Mouse (Mus musculus): Measurements from ENCODE around the gene Hpd. TPM values are rescaled to one million over a fixed set of nuclear protein-coding genes. Genes with fewer than 3 reads are reported as not detected.

Gene Hpd
- polyA plus RNA-seq, 1 experiment from 2014 or later = not detected

GRCm38 (mm10) chr5:123127031-123127430 lies 55.5 kb downstream of the Hpd start:
- Histone ChIP-seq H3K9me3 (ENCODE audit: control insufficient read depth, low read length) (no peaks in the 10 kb centered on the region), H3K36me3 (replicated peaks; ENCODE audit: control insufficient read depth, insufficient read depth) (peaks cover 55% of the 10 kb centered on the region), H3K27ac (no peak overlapping the region), H3K4me2 (replicated peaks) (no peak overlapping the region), H3K4me1 (replicated peaks; ENCODE audit: control insufficient read depth, insufficient read depth, low read length) (peaks cover 6% of the 10 kb centered on the region), H3K9ac (no peak overlapping the region), H3K4me3 (replicated peaks; ENCODE audit: low read length) (no peak overlapping the region), H3K27me3 (ENCODE audit: control insufficient read depth, insufficient read depth, low read length) (no peaks in the 10 kb centered on the region)
- ATAC-seq (ENCODE audit: low FRiP score) = no peak
- 80% methylated on average over 6 of the region's 6 CpGs for WGBS
- no peak for DNase-seq (ENCODE audit: low spot score)

- Histone ChIP-seq H3K4me1 (replicated peaks; ENCODE audit: control insufficient read depth, insufficient read depth, low read length) (no peaks in the 10 kb centered on the region; the same call in 1 of the 2 replicates), H3K36me3 (replicated peaks; ENCODE audit: control insufficient read depth, insufficient read depth) (peaks cover 55% of the 10 kb centered on the region)
These were observed 56.7 kb downstream of the Hpd start for GRCm38 (mm10) chr5:123125638-123126406.

DNA sequence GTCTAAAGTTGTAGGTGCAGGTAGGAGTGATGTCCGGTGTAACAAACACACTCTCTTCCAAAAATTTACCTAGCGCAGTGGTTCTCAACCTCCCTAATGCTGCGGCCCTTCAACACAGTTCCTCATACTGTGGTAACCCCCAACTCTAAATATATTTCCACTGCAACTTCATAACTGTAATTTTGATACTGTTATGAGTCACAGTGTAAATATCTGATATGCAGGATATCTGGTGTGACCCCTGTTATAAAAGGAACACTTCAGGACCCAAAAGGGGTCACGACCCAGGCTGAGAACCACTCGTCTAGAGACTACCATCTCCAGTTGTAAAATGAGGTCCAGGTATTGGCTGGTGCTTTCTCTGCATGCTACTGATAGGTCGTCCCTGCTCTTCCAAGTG lies 57.4 kb downstream of the Hpd start:
- 86% methylated on average over 6 of the region's 6 CpGs for WGBS
- ATAC-seq (ENCODE audit: low FRiP score) (no peak), DNase-seq (ENCODE audit: low spot score) (no peak)
- no peaks in the 10 kb centered on the region for H3K4me1 ChIP-seq (replicated peaks; ENCODE audit: control insufficient read depth, insufficient read depth, low read length)
- H3K4me3 ChIP-seq (replicated peaks; ENCODE audit: low read length) = no peak overlapping the region
- no peaks in the 10 kb centered on the region for H3K9me3 ChIP-seq (ENCODE audit: control insufficient read depth, low read length)
- no peak overlapping the region for H3K27ac ChIP-seq
- H3K36me3 ChIP-seq (replicated peaks; ENCODE audit: control insufficient read depth, insufficient read depth) = peaks cover 50% of the 10 kb centered on the region
- no peak overlapping the region for H3K9ac ChIP-seq
- no peak overlapping the region for H3K4me2 ChIP-seq (replicated peaks)
- no peaks in the 10 kb centered on the region for H3K27me3 ChIP-seq (ENCODE audit: control insufficient read depth, insufficient read depth, low read length)

More at GRCm38 (mm10) chr5:123125638-123126406, 56.7 kb downstream of the Hpd start:
- Histone ChIP-seq H3K4me2 (replicated peaks) (no peak overlapping the region), H3K9ac (no peak overlapping the region), H3K27me3 (ENCODE audit: control insufficient read depth, insufficient read depth, low read length) (no peaks in the 10 kb centered on the region), H3K27ac (no peak overlapping the region), H3K4me3 (replicated peaks; ENCODE audit: low read length) (no peak overlapping the region), H3K9me3 (ENCODE audit: control insufficient read depth, low read length) (no peaks in the 10 kb centered on the region)
- no peak for DNase-seq (ENCODE audit: low spot score)
- 85% methylated on average over 18 of the region's 18 CpGs for WGBS
- no peak for ATAC-seq (ENCODE audit: low FRiP score)

GRCm38 (mm10) chr5:123122181-123122580 lies 60.3 kb downstream of the Hpd start:
- ATAC-seq (ENCODE audit: low FRiP score) (no peak), DNase-seq (ENCODE audit: low spot score) (no peak)
- H3K4me1 ChIP-seq (replicated peaks; ENCODE audit: control insufficient read depth, insufficient read depth, low read length) = no peaks in the 10 kb centered on the region
- H3K36me3 ChIP-seq (replicated peaks; ENCODE audit: control insufficient read depth, insufficient read depth) = peaks cover 24% of the 10 kb centered on the region
- no peak overlapping the region for H3K4me2 ChIP-seq (replicated peaks)
- H3K4me3 ChIP-seq (replicated peaks; ENCODE audit: low read length) = no peak overlapping the region
- H3K9me3 ChIP-seq (ENCODE audit: control insufficient read depth, low read length) = no peaks in the 10 kb centered on the region
- WGBS = 95% methylated on average over 4 of the region's 4 CpGs
- no peak overlapping the region for H3K27ac ChIP-seq
- no peak overlapping the region for H3K9ac ChIP-seq
- no peaks in the 10 kb centered on the region for H3K27me3 ChIP-seq (ENCODE audit: control insufficient read depth, insufficient read depth, low read length)

Other genes with a start within 250 kb of the Hpd start
- gene Kdm2b, start 192.9 kb downstream of the Hpd start, polyA plus RNA-seq (2014; fragmentation: Nextera tagmentation; extraction: Ambion mirVana) = 80.8 and 87.1 TPM in 2 replicates
- gene Orai1, start 167.7 kb downstream of the Hpd start, polyA plus RNA-seq (2014; fragmentation: Nextera tagmentation; extraction: Ambion mirVana) = 16.2 and 18.0 TPM in 2 replicates
- 0.79 TPM in 1 of 2 replicates, not detected in the other for gene Morn3, start 135.7 kb downstream of the Hpd start, polyA plus RNA-seq (2014; fragmentation: Nextera tagmentation; extraction: Ambion mirVana)
- gene Tmem120b, start 114.3 kb downstream of the Hpd start, polyA plus RNA-seq (2014; fragmentation: Nextera tagmentation; extraction: Ambion mirVana) = 13.0 and 14.0 TPM in 2 replicates
- gene Rhof, start 50.0 kb downstream of the Hpd start, polyA plus RNA-seq (2014; fragmentation: Nextera tagmentation; extraction: Ambion mirVana) = 13.0 and 17.5 TPM in 2 replicates
- 12.6 and 12.7 TPM in 2 replicates for gene Setd1b, start 40.5 kb downstream of the Hpd start, polyA plus RNA-seq (2014; fragmentation: Nextera tagmentation; extraction: Ambion mirVana)
- gene Psmd9, start 13.3 kb downstream of the Hpd start, polyA plus RNA-seq (2014; fragmentation: Nextera tagmentation; extraction: Ambion mirVana) = 59.1 and 66.8 TPM in 2 replicates
- gene Wdr66, start 69.4 kb upstream of the Hpd start, polyA plus RNA-seq (2014; fragmentation: Nextera tagmentation; extraction: Ambion mirVana) = 1.6 TPM in 2 replicates
- gene Bcl7a, start 161.1 kb upstream of the Hpd start, polyA plus RNA-seq (2014; fragmentation: Nextera tagmentation; extraction: Ambion mirVana) = 35.6 and 36.5 TPM in 2 replicates
- 21.1 and 21.7 TPM in 2 replicates for gene Mlxip, start 212.1 kb upstream of the Hpd start, polyA plus RNA-seq (2014; fragmentation: Nextera tagmentation; extraction: Ambion mirVana)

Data from hindbrain, embryonic 14.5 days (tissue).